Mouse (Mus musculus): ENCODE measurements around the gene Mfn1. TPM values are rescaled to one million over a fixed set of nuclear protein-coding genes. Genes with fewer than 3 reads are reported as not detected.

Gene Mfn1
- total RNA-seq, 2 experiments from 2014 or later, result 184 to 204 TPM

GRCm38 (mm10) chr3:32510375-32511190 is 18.7 kb upstream of the Mfn1 start:
- DNase-seq, result peak; percentile 96

GRCm38 (mm10) chr3:32511191-32511550 is 18.1 kb upstream of the Mfn1 start:
- no peak for DNase-seq

- no peak for DNase-seq
Measured at GRCm38 (mm10) chr3:32512686-32513284, 16.5 kb upstream of the Mfn1 start.

- no peak for DNase-seq
Measured at GRCm38 (mm10) chr3:32513528-32513927, 15.7 kb upstream of the Mfn1 start.

GRCm38 (mm10) chr3:32527181-32527580 is 2.1 kb upstream of the Mfn1 start:
- no peak for DNase-seq

GRCm38 (mm10) chr3:32530041-32530440 is 776 bp downstream of the Mfn1 start:
- DNase-seq, result no peak

GRCm38 (mm10) chr3:32535692-32536091 is 6.4 kb downstream of the Mfn1 start:
- DNase-seq, result no peak

- DNase-seq, result peak; percentile 71
Measured at GRCm38 (mm10) chr3:32537556-32537955, 8.3 kb downstream of the Mfn1 start.

GRCm38 (mm10) chr3:32538091-32538490 is 8.8 kb downstream of the Mfn1 start:
- DNase-seq, result no peak

GRCm38 (mm10) chr3:32553061-32553460 is 23.8 kb downstream of the Mfn1 start:
- no peak for DNase-seq

- DNase-seq, result no peak
Measured at GRCm38 (mm10) chr3:32563401-32563800, 34.1 kb downstream of the Mfn1 start.

GRCm38 (mm10) chr3:32573086-32573485 is 43.8 kb downstream of the Mfn1 start:
- DNase-seq, result no peak

- no peak for DNase-seq
Measured at GRCm38 (mm10) chr3:32573881-32574280, 44.6 kb downstream of the Mfn1 start.

GRCm38 (mm10) chr3:32575151-32575550 is 45.9 kb downstream of the Mfn1 start:
- DNase-seq, result no peak

- DNase-seq, result no peak
Measured at GRCm38 (mm10) chr3:32578772-32579171, 49.5 kb downstream of the Mfn1 start.

GRCm38 (mm10) chr3:32580738-32581137 is 51.5 kb downstream of the Mfn1 start:
- DNase-seq, result no peak

GRCm38 (mm10) chr3:32581911-32582310 is 52.6 kb downstream of the Mfn1 start:
- no peak for DNase-seq

GRCm38 (mm10) chr3:32583489-32583888 is 54.2 kb downstream of the Mfn1 start:
- DNase-seq, result no peak

GRCm38 (mm10) chr3:32586274-32586673 is 57.0 kb downstream of the Mfn1 start:
- no peak for DNase-seq

- no peak for DNase-seq
Measured at GRCm38 (mm10) chr3:32595080-32595479, 65.8 kb downstream of the Mfn1 start.

GRCm38 (mm10) chr3:32599328-32599727 is 70.1 kb downstream of the Mfn1 start:
- no peak for DNase-seq

GRCm38 (mm10) chr3:32601055-32601454 is 71.8 kb downstream of the Mfn1 start:
- DNase-seq, result no peak

- DNase-seq, result no peak
Measured at GRCm38 (mm10) chr3:32609233-32609632, 80.0 kb downstream of the Mfn1 start.

- DNase-seq, result peak; percentile 39
Measured at GRCm38 (mm10) chr3:32610560-32610959, 81.3 kb downstream of the Mfn1 start.
